Mouse (Mus musculus): ENCODE measurements at regions not wholly inside any gene's neighbourhood (a gene's known extent, or its start where the extent isn't known, plus 50 kb on each side); places are given as distances from the start of the nearest gene placed in this dataset.

DNA sequence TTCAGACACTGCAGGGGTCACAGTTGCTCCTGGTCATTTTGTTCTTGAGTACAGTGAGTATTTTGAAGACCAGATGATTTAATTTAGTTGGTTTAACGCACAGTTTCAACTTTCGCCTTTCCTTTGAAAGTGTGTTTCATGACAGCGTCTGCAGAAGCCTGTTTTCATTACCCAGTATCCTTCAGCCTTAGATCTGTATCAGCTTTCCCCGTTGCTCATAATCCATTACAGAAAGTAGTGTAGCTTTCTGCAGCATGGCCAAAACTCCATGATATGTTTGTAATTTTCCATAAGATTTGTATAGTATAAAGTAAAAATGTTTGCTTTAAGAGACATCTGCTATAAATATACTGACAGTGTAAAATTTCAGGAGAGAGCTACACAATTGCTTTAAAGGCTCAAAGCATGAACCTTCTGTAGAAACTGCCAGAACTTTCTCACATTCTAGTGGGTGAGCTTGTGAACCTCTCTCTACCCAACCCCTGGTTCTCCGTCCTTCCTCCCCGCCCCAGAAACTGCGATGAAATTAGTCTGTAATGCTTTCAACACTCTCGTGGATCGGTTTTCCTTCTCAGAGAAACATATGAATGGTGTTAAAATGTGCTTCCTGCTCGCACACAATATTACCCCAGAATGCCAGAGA is 506.6 kb upstream of the Adgrl2 start:
- no peak for DNase-seq

DNA sequence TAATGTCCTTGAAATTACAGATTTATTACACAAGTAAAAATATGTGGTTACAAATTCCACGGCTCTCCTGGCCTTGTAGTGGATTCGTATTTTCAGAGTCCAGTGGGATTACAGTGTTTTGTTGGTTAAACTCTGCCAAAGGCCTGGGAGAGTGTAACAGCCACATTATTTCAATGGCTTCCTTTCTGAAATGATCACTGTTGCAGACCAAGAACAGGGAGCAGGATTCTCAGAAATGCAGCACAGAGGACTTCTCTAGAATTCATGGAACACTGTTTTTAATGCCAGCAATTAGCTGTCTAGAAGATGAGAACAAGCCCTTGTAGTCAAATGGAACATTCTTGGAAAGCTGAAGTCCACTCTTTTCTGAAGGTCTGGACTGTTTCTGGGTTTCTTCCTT is 505.8 kb upstream of the Adgrl2 start:
- DNase-seq, result no peak

DNA sequence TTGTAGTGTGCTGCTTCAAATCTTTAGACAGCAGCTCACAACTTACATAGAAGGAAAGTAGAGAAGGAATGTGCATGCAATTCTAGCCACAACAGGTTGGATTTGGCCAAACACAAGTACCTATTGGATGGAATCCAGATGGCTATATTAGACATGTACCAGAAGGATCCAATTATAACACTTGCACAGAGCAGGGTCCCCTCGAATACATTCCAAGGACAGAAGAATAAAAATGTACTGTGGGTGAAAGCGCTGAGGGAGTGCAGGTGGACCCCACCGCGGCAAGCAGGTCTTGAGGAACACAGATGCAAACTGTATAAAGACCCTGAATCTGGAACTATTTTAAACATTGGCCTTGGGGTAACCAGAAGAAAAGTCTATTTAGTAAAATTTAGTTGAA is 497.8 kb upstream of the Adgrl2 start:
- DNase-seq, result no peak

DNA sequence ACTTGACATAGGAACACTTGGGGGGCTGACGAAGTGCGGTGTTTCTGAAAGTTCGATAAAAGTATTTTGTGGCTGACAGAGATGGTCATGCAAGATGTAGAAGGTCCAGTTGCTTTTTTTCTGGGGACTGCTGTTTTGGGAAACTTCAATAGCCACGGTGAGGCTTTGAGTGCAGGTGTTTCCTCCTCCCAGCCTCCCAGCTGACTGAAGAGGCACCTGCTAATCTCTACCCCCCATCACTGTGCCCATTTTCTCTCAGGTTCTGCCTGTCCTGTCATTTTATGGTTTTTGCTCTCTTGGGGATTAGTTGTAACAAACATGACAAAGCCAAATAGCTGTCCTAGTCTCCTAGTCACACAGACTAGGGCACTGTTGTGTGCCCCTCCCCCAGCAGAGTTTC is 495.1 kb upstream of the Adgrl2 start:
- DNase-seq, result no peak

DNA sequence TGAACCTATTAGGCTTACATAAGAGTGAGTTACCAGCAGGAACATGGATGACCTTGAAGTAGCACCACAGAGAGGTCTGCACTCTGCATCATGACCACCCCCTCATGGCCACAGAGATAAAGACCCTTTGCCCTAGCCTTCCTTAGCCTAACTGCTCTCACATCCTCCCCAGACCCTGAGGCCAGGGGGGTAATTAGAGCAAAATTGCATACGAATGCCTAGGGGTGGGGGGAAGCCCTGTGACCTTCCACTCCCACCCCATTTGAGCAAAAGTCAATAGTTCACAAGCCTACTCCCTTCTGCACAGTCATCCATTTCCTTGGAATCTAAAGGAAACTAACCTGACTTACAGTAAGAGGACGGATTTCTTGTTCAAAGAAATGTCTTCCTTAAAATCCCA is 494.0 kb upstream of the Adgrl2 start:
- no peak for DNase-seq

DNA sequence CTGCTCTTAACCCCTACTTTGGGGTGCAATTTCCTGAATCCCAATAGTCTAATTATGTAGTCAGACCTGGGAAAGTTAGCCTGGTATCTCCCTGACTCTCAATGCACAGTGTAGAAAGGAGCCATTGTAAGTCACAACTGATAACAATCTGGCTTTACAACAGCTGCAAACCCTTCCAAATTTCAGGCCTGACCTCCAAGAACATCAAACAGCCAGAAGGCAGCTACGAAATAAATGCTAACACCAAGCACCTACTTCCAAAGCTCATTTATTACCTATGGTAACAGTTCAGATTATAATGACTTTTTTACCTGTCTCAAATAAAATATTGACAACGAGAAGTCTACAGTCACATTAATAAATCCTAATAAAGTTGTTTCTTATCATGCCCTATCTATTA is 485.8 kb upstream of the Adgrl2 start:
- DNase-seq, result no peak

DNA sequence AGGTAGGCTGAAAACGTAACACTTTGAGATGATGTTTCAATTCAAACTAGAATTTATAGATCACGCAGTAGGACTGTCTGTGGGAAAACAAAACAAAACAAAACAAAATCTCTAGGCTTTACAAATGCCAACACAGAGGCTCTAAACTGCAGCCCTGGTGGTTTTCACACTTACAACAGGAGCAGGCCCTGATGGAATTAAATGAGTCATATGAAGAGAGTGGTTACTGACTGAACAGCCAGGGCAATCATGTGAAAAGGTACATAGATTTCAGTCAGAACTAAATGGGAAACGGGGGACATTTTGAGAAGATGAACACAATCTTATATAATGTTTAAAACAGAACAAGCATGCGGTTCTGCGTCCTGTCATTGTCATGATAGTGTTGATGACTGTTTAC is 476.6 kb upstream of the Adgrl2 start:
- no peak for DNase-seq

DNA sequence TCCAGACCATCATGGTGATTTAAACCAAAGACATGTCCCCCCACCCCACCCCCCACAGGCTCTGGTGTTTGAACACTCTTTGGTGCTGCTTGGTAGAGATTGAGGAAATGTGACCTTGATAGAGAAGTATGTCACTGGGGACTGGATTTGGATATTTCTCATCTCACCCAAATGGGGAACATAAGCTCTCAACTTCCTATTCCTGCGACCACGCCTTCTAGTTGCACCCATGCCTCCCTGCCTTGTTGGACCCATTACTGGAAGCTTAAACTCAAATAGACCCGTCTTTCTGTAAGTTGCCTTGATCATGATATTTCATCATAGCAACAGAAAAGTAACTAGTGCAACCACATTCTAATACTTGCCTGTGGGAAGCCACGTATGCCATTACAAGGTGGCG is 474.2 kb upstream of the Adgrl2 start:
- no peak for DNase-seq

DNA sequence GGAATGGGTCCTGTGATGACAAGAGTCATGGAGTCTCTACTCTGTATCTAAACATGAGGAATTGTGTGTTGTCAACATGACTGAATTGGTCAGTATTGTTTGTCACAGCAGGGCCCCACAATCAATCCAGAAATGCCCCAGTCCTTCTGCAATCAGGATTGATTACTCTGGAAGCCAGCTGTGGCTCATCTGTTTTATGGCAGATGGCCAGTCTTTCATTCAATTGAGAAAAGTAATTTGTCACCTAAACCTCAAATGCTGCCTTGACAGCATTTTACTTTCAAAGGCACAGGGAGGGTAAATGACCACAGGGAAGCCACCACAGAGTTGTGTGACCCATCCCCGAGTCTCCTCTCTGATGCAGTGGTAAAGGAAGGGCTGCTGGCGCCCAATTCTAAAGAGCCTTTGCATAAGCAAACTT is 471.8 kb upstream of the Adgrl2 start:
- DNase-seq, result no peak

DNA sequence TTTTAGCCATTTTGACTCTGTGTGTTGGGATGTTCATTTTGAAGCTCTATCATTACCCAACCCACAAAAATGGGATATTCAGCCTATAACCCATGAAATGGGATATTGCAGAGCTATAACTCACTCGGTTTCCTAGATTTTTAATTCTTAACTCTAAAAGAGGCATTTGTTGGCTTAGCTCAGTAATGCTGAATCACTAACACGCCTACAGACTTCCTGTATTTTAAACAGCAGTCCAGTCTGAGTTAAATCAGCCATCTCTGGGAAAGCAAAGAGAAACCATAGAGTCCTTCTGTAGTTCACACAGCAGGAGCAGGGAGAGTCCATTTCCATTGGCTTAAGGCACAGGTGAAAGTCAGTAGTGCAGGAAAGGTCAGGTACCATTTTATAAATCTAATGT is 471.3 kb upstream of the Adgrl2 start:
- DNase-seq, result no peak

DNA sequence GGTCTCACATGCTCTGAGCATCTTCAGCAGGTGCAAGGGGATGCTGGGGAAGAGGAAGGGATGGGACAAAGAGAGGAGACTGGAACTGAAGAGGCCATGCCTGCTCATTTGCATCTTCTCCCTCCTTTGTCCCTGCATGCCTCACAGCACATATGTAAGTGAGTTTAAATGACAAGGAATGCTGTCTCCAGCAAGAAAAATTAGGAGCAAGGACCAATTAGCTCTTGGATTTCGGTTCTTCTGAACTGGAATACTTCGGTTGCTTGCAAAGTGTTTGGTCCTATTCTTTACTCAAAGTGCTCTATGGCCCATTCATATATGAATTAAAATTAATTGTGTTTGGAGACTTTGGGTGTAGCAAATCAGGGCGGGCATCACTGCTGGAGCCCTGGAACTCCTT is 459.0 kb upstream of the Adgrl2 start:
- DNase-seq, result no peak

DNA sequence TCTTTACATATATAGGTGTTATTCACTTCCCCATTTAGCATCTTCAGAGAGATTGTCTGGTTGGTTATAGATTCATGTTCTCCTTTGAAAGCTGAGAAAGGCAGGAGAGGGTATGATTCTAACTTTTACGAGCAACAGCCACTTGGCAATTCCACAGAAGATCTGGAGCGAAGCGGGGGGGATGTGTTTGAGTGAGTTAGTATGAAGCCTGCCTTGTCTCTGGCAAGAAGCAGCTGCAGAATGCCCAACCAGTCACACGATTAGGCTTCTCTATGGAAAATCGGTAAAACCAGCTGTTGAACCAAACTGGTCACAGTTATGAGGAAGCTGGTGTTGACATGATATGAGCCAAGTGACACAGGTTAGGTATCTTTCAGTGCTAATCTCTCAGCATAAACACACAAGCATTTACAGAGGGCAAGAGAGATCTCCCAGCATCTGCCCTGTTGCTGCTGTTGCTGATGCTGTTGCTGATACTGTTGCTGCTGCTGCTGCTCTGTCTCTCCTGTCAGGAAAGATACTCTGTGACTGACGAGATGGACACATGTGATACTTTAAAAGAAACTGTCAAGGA is 455.7 kb upstream of the Adgrl2 start:
- DNase-seq, result peak; percentile 6 to 25

DNA sequence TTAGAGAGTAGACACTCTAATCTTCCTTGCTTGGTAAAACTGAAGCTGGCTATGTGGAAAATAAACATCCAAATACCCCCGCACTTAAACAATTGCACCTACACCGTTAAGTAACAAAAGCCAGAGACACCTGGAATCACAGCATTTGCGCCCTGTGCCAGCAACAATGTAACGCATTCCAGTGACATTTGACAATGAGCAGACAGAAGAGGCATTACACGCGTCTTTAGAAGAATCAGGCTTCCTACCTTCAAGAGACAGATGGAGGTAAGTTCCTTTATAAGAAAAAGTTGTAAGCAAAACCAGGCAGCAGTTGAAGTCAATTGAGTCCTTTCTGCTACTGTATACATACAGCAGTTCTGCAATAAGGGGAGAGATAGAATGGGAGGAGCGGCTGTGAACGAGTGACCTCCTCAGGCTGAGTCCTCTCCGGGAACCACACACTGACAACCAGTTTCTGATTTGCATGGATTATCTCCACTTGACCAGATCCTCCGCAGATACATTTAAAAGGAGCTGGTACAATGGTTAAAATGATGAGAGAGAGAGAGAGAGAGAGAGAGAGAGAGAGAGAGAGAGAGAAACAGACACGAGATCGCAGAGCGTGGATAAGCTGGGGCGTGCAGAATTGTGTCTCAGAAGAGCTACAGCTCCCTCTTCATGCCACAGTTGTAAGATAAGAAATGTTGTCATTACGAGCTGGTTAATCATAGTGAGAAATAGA is 454.7 kb upstream of the Adgrl2 start:
- peak; percentile 6 to 39 for DNase-seq

DNA sequence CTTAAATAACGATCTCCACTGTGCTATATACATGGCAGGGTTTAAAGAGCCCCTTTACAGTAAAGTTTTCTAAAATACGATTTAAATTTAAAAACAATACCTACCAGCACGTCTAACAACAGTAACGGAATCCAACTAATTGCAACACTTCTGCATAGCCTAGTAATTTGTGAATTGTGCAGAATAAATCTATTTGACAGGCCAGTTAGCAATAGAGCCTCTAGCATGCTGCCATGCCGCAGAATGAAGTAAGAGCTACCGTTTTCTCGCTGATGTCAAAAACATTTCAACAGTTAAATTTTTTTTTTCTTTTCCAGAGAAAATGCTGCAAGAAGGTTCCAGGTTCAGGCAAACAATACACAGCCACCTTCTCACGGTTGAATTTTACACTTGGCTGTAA is 454.0 kb upstream of the Adgrl2 start:
- DNase-seq, result no peak

DNA sequence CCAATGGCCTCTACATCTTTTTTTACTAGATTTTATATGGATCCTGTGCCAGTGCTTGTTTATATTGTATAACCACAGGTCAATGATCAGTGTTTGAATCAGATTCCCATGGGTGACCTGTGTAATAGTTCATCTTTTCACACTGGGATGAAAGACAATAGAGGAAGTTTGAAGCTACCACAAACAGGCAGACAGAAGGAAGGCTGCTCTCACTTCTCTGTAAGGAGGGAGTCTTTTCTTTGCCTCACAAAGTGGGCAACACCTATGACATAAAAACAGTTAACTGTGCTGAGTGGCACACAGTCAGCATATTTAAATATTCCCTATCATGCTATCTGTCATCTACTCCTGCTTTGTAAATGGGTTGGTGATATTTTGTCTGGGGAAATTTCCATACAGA is 450.9 kb upstream of the Adgrl2 start:
- DNase-seq, result no peak

DNA sequence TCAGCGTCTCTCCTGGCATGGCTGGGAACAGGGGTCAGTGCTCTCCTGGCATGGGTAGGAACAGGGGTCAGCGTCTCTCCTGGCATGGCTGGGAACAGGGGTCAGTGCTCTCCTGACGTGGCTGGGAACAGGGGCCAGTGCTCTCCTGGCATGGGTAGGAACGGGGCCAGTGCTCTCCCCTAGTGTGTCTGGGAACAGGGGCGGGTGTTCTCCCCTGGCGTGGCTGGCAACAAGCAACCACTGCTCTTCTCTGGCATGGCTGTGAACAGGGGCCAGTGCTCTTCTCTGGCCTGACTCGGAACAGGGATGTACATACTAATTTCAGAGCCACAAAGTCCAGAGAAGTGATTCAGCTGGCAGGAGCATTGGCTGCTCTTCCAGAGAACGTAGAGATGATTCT is 447.4 kb upstream of the Adgrl2 start:
- DNase-seq, result no peak

DNA sequence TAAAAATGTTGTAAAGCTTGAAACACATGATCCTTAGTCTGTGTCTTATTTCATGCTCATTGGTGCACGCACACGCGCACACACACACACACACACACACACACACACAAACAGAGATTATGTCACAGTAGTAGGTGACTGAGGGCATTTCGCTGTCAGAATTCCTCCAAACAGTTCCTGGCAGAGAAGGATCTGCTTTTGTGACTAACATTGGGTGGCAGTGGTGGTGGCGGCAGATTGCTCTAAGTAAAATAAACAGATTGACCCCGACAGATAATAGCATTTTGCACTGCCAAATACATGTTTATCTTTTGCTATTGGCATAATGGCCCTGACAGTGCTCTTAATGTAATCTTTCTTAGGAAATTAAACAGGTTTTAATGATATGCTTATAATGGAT is 446.6 kb upstream of the Adgrl2 start:
- DNase-seq, result no peak

DNA sequence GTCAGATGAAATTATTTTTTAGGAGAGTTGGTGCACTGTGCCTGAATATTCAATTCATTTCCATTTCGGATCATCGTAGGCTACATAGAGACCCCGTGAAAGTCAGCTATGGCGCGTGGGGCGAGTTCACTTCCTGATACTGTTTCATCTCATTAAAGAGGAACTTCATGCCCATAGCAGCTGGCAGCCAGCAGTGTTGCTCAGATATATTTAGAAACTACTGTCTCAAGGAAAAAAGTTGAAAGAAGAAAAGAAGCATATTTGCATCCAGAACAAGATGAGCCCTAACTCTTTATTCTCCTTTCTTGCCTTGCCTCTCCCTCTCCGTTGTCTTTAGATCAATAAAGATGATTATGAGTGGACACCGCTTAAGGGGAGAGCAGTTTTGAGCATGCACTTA is 446.1 kb upstream of the Adgrl2 start:
- no peak for DNase-seq

DNA sequence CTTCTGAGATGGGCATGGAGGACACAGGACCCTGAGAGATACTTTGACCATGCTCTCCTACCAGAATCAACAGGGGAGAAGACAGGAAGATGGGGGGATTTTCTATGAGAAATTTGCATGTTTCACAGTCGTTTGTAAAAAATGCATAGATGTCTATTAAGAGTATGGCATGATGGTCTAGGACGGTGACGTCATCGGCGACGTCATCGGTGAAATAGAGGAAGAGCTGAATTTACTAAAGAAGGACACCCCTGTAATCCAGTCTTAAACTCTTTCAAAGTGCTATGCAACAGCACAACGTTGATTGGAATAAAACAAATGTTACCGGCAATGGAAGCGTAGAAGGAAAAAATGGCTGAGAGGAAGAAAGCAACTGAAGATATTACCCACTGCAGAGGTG is 441.4 kb upstream of the Adgrl2 start:
- no peak for DNase-seq

DNA sequence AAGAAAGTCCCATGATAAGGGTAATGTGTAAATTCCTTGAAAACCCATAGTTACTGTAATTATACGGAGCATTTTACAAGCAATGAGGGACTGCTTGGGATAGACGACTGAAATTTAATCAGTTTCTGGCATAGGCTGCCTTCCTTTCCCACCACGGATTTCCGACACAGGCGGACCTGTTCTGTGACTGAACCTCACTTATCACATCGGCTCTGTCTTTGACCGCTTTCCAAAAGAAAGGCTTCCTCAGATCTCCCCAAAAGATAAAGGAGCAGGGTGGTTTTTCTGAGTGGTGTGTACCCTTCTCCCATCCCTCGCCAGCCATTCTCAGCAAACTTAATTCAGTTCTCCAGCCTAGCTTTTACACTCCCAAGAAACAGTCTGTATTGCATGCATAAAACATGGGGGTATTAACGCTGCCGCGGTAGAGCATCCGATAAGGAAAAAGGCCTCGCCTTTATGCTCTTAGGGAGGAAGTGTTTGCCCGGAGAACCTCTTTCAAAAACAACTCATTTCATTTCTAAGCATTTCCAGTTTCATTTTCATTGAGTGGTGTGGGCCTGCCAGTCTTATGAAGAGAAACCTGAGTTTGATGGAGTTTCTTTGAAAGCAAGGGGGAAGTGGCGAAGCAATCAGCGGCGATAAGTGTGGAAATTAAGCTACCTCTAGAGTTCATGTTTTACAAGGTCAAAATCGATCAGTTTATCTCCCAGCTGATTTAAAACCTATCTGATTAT is 435.8 kb upstream of the Adgrl2 start:
- no peak for DNase-seq

DNA sequence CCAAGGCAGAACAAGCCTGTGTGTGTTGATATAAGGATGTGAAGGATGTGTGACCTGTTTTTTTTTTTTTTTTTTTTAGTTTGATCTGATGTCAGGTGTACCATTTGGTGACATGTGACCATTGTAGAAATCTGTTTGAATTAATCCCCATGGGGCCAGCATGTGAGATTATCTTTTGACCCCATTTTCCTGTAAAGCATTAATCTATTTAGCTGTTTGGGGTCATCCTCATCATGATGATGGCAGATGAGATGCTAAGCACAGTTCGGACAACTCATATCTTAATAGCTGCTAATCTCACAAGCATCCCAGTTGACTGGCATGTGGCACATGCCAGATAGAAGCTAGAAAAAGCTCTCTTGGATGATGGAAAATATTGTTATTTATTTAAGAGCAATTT is 434.0 kb upstream of the Adgrl2 start:
- no peak for DNase-seq

DNA sequence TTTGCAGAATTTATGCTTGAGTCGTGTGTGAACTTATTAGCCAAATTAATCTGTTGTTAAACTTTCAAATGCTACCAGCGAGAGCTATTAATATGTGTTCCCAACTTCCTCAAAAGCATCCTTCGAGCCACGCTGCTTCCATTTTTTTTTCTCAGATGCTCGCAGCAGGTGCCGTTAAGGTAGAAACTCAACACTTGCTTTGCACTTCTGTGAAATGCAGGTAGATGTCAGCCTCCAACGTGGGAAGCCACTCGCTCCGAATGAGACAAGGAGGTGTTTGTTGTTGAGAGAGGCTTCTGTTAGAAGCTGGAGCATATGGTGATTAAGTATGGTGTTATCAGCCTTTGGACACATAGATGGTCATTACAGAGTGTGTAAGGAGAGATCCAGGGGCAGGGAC is 433.1 kb upstream of the Adgrl2 start:
- no peak for DNase-seq

DNA sequence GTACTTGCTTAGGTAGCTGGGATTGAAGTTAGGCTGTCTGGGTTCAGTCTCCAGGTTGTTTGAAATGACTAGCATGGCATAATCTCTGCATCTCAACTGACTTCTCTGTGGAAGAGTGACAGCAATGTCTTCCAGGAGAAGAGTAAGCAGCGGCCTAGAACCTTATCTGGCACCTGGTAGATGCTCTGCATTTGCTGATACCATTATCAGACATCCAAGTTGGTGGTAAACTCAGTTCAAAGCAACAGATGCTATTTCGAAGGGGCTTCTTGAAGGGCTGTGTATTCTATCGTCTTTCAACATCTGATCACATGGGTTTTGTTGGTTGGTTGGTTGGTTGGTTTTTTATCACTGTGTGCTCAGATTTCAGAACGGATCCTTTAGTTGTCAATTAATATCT is 424.7 kb upstream of the Adgrl2 start:
- no peak for DNase-seq

DNA sequence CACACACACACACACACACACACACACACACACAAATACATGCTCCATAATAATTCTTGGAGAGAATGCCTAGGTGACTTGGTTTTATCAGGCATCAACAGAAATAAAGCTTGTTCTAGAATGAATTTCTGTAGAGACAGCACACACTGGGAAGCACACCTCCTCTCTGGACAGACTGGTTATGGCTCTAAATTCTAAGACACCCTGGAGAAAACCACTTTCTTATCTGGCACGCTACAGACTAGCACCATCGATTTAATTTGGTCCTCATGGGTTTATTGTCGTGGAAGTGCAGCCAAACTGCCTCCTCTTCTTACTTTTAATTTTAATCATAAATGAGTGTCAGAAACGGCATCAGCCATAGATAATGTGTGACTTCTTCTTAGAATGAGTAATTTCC is 422.8 kb upstream of the Adgrl2 start:
- DNase-seq, result no peak

All from kidney, postnatal 4 days (tissue).